Mouse (Mus musculus) kidney, postnatal 14 days (tissue): ENCODE measurements at regions not wholly inside any gene's neighbourhood (a gene's known extent, or its start where the extent isn't known, plus 50 kb on each side); places are given as distances from the start of the nearest gene placed in this dataset.

Experiments
- DNase-seq: peaks from one replicate; pipeline ENCODE4 v3.0.0; 2022; ENCODE audit warnings: mixed read lengths

GRCm38 (mm10) chr4:56143827-56144226 lies 596.0 kb upstream of the Gm26657 start:
- DNase-seq: no peak

GRCm38 (mm10) chr4:56136837-56137236 lies 603.0 kb upstream of the Gm26657 start:
- no peak for DNase-seq

GRCm38 (mm10) chr4:56134350-56134749 lies 602.1 kb upstream of the Klf4 start:
- DNase-seq: no peak

- DNase-seq: no peak
Measured at GRCm38 (mm10) chr4:56127730-56128482, 595.6 kb upstream of the Klf4 start.

GRCm38 (mm10) chr4:56124515-56124914 lies 592.2 kb upstream of the Klf4 start:
- DNase-seq: no peak

GRCm38 (mm10) chr4:56122198-56122597 lies 589.9 kb upstream of the Klf4 start:
- no peak for DNase-seq

- DNase-seq: no peak
Measured at GRCm38 (mm10) chr4:56121664-56122063, 589.4 kb upstream of the Klf4 start.

GRCm38 (mm10) chr4:56120357-56120756 lies 588.1 kb upstream of the Klf4 start:
- DNase-seq: no peak

GRCm38 (mm10) chr4:56113701-56114196 lies 581.5 kb upstream of the Klf4 start:
- peak; percentile 92 for DNase-seq

- peak; percentile 50 for DNase-seq
Measured at GRCm38 (mm10) chr4:56112931-56113700, 580.9 kb upstream of the Klf4 start.

GRCm38 (mm10) chr4:56106962-56107361 lies 574.7 kb upstream of the Klf4 start:
- DNase-seq: no peak

GRCm38 (mm10) chr4:56102314-56102713 lies 570.0 kb upstream of the Klf4 start:
- DNase-seq: no peak

GRCm38 (mm10) chr4:56090796-56091195 lies 558.5 kb upstream of the Klf4 start:
- no peak for DNase-seq

- DNase-seq: no peak
Measured at GRCm38 (mm10) chr4:56088701-56089100, 556.4 kb upstream of the Klf4 start.

- no peak for DNase-seq
Measured at GRCm38 (mm10) chr4:56086306-56086705, 554.0 kb upstream of the Klf4 start.

GRCm38 (mm10) chr4:56084205-56084604 lies 551.9 kb upstream of the Klf4 start:
- DNase-seq: no peak

- DNase-seq: no peak
Measured at GRCm38 (mm10) chr4:56082411-56082810, 550.1 kb upstream of the Klf4 start.

- DNase-seq: no peak
Measured at GRCm38 (mm10) chr4:56080960-56081359, 548.7 kb upstream of the Klf4 start.

- DNase-seq: peak; percentile 71
Measured at GRCm38 (mm10) chr4:56070664-56071334, 538.5 kb upstream of the Klf4 start.

- no peak for DNase-seq
Measured at GRCm38 (mm10) chr4:56068859-56069258, 536.6 kb upstream of the Klf4 start.

GRCm38 (mm10) chr4:56064657-56065056 lies 532.4 kb upstream of the Klf4 start:
- DNase-seq: no peak

GRCm38 (mm10) chr4:56051792-56052380 lies 519.6 kb upstream of the Klf4 start:
- peak; percentile 9 for DNase-seq

- no peak for DNase-seq
Measured at GRCm38 (mm10) chr4:56039327-56039726, 507.1 kb upstream of the Klf4 start.
